Mouse (Mus musculus): ENCODE results near the gene Eif4ebp2.
"Not testable (repeated sequence)": the region's sequence is repeated elsewhere in the genome, so short reads cannot be mapped to it uniquely, and the experiment has no call there.

Eif4ebp2 gene

GRCm38 (mm10) chr10:61465009-61465408, 12.5 kb upstream of the Eif4ebp2 start:
- DNase-seq (ENCODE audit: inconsistent ontology term): no peak

- no peak for DNase-seq (ENCODE audit: inconsistent ontology term)
These were observed 4.7 kb upstream of the Eif4ebp2 start for GRCm38 (mm10) chr10:61457182-61457581.

- DNase-seq (ENCODE audit: inconsistent ontology term): not testable (repeated sequence)
These were observed 710 bp upstream of the Eif4ebp2 start for GRCm38 (mm10) chr10:61453171-61453570.

- peak; percentile 49 for DNase-seq (ENCODE audit: inconsistent ontology term)
These were observed 387 bp downstream of the Eif4ebp2 start for GRCm38 (mm10) chr10:61451931-61452617.

- peak; percentile 58 for DNase-seq (ENCODE audit: inconsistent ontology term)
These were observed 964 bp downstream of the Eif4ebp2 start for GRCm38 (mm10) chr10:61451463-61451930.

- no peak for DNase-seq (ENCODE audit: inconsistent ontology term)
These were observed 3.6 kb downstream of the Eif4ebp2 start for GRCm38 (mm10) chr10:61448834-61449233.

- DNase-seq (ENCODE audit: inconsistent ontology term): no peak
These were observed 4.7 kb downstream of the Eif4ebp2 start for GRCm38 (mm10) chr10:61447581-61448353.

- no peak for DNase-seq (ENCODE audit: inconsistent ontology term)
These were observed 7.4 kb downstream of the Eif4ebp2 start for GRCm38 (mm10) chr10:61445016-61445415.

GRCm38 (mm10) chr10:61443876-61444275, 8.6 kb downstream of the Eif4ebp2 start:
- no peak for DNase-seq (ENCODE audit: inconsistent ontology term)

GRCm38 (mm10) chr10:61443456-61443855, 9.0 kb downstream of the Eif4ebp2 start:
- no peak for DNase-seq (ENCODE audit: inconsistent ontology term)

- DNase-seq (ENCODE audit: inconsistent ontology term): no peak
These were observed 12.2 kb downstream of the Eif4ebp2 start for GRCm38 (mm10) chr10:61440202-61440800.

GRCm38 (mm10) chr10:61431375-61431774, 21.1 kb downstream of the Eif4ebp2 start:
- no peak for DNase-seq (ENCODE audit: inconsistent ontology term)

GRCm38 (mm10) chr10:61429043-61429442, 23.4 kb downstream of the Eif4ebp2 start:
- no peak for DNase-seq (ENCODE audit: inconsistent ontology term)

- no peak for DNase-seq (ENCODE audit: inconsistent ontology term)
These were observed 24.0 kb downstream of the Eif4ebp2 start for GRCm38 (mm10) chr10:61428416-61428815.

- DNase-seq (ENCODE audit: inconsistent ontology term): no peak
These were observed 24.5 kb downstream of the Eif4ebp2 start for GRCm38 (mm10) chr10:61427951-61428350.

- no peak for DNase-seq (ENCODE audit: inconsistent ontology term)
These were observed 26.2 kb downstream of the Eif4ebp2 start for GRCm38 (mm10) chr10:61426251-61426757.

- DNase-seq (ENCODE audit: inconsistent ontology term): no peak
These were observed 27.4 kb downstream of the Eif4ebp2 start for GRCm38 (mm10) chr10:61425047-61425446.

GRCm38 (mm10) chr10:61424500-61424899, 28.0 kb downstream of the Eif4ebp2 start:
- DNase-seq (ENCODE audit: inconsistent ontology term): peak; percentile 53

GRCm38 (mm10) chr10:61423289-61423688, 29.2 kb downstream of the Eif4ebp2 start:
- no peak for DNase-seq (ENCODE audit: inconsistent ontology term)

- DNase-seq (ENCODE audit: inconsistent ontology term): no peak
These were observed 29.6 kb downstream of the Eif4ebp2 start for GRCm38 (mm10) chr10:61422861-61423260.

- DNase-seq (ENCODE audit: inconsistent ontology term): no peak
These were observed 32.5 kb downstream of the Eif4ebp2 start for GRCm38 (mm10) chr10:61420011-61420410.

- no peak for DNase-seq (ENCODE audit: inconsistent ontology term)
These were observed 33.3 kb downstream of the Eif4ebp2 start for GRCm38 (mm10) chr10:61419146-61419545.
